In genomic region chr2:121329492-121329891, GRCm38 (mm10) we compare ENCODE assay signal across 28 mouse cellular contexts. TPM values are rescaled to one million over a fixed set of nuclear protein-coding genes. Genes with fewer than 3 reads are reported as not detected.
DNase-seq lines count a peak whose midpoint lies in the region; TF ChIP-seq lines count a peak whose summit lies in the region.
"Had no signal": no experiment of that assay in that cellular context is flagged by ENCODE, and none has a peak within 500 bp of the region (broad histone marks: within the 10 kb centered on the region; RNA-seq: fewer than 3 reads in every experiment).

No protein-coding gene starts in this region.

- H3K4me3 ChIP-seq in cerebellum, adult 2 months (replicated peaks; ENCODE audit: insufficient read depth, low read depth, low read length) = no peak overlapping the region
- H3K4me3 ChIP-seq in heart, embryonic 10.5 days = no peak overlapping the region
- H3K4me3 ChIP-seq: heart, embryonic 12.5 days; hindbrain, embryonic 13.5 days; limb, embryonic 12.5 days; liver, embryonic 15.5 days; myocyte; neural tube, embryonic 12.5 days had no signal

- TF ChIP-seq POLR2A in cerebellum, adult 2 months (IDR thresholded peaks at IDR 0.05; ENCODE audit: borderline replicate concordance, insufficient read depth, low read length) = peak; percentile 25; the same call in 1 of the 2 replicates

- H3K36me3 ChIP-seq in heart, embryonic 10.5 days = peaks cover 7% of the 10 kb centered on the region; the same call in 1 of the 2 replicates
- H3K36me3 ChIP-seq: limb, embryonic 12.5 days; liver, embryonic 15.5 days had no signal

- peaks cover 6% of the 10 kb centered on the region; the same call in 1 of the 2 replicates for H3K4me1 ChIP-seq in cerebellum, adult 2 months (ENCODE audit: control insufficient read depth, insufficient read depth, low read length)
- H3K4me1 ChIP-seq in heart, embryonic 10.5 days = no peaks in the 10 kb centered on the region
- H3K4me1 ChIP-seq: heart, embryonic 12.5 days; hindbrain, embryonic 13.5 days; liver, embryonic 15.5 days; neural tube, embryonic 12.5 days had no signal

- no peaks in the 10 kb centered on the region for H3K27me3 ChIP-seq in cerebellum, adult 2 months (ENCODE audit: control insufficient read depth, insufficient read depth, low read length)
- no peaks in the 10 kb centered on the region for H3K27me3 ChIP-seq in heart, embryonic 10.5 days (ENCODE audit: insufficient read depth, poor library complexity, severe bottlenecking)
- H3K27me3 ChIP-seq: heart, embryonic 12.5 days; hindbrain, embryonic 13.5 days; limb, embryonic 12.5 days; liver, embryonic 15.5 days; neural tube, embryonic 12.5 days had no signal

- no peak; the same call in 1 of the 2 replicates for TF ChIP-seq CTCF in cerebellum, adult 2 months (IDR thresholded peaks at IDR 0.05; ENCODE audit: borderline replicate concordance, insufficient read depth, low read depth, low read length)

- H3K9me3 ChIP-seq in heart, embryonic 10.5 days = no peaks in the 10 kb centered on the region
- H3K9me3 ChIP-seq: heart, embryonic 12.5 days; hindbrain, embryonic 13.5 days; limb, embryonic 12.5 days; liver, embryonic 15.5 days; neural tube, embryonic 12.5 days had no signal

- peak overlapping the region; percentile 74 for H3K27ac ChIP-seq in cerebellum, adult 2 months (ENCODE audit: insufficient read depth, low read length)
- no peak overlapping the region for H3K27ac ChIP-seq in heart, embryonic 10.5 days
- H3K27ac ChIP-seq: hindbrain, embryonic 13.5 days; limb, embryonic 12.5 days; liver, embryonic 15.5 days; neural tube, embryonic 12.5 days had no signal

- 8% methylated on average over 2 of the region's 2 CpGs for WGBS in cerebellum, adult 2 months
- 80% methylated on average over 2 of the region's 2 CpGs for WGBS in heart, embryonic 10.5 days

- peak; percentile 4 for DNase-seq in lung, postnatal 36 days
- no peak for DNase-seq in lung, postnatal 4 days
- peak; percentile 67 to 90 for DNase-seq in cerebellum, adult 2 months
- DNase-seq in cerebellum, postnatal 14 days = peak; percentile 42 to 62
- DNase-seq in urinary bladder, postnatal 25 days (ENCODE audit: low spot score) = no peak
- no peak for DNase-seq in B cell, adult 2 months
- no peak for DNase-seq in heart, embryonic 10.5 days (ENCODE audit: low spot score)
- DNase-seq: adrenal gland, postnatal 14 days; gastrocnemius, postnatal 36 days; heart, adult 18-20 months; heart, postnatal 4 days; kidney, adult 8-10 months; kidney, postnatal 14 days; layer of hippocampus, adult 9-11 months; lung, embryonic 14.5 days; lung, postnatal 14 days had no signal

RNA-seq across cellular contexts. Expression of gene Ppip5k1, which starts 25.7 kb away (rescaled TPM):
- polyA plus RNA-seq in cerebellum, adult 2 months (2012; rRNA removed) = 160 and 183 TPM in 2 replicates
- polyA plus RNA-seq in heart, embryonic 10.5 days (2016; fragmentation: Nextera tagmentation; extraction: Ambion mirVana) = 11.7 and 12.2 TPM in 2 replicates

RNA-seq across cellular contexts. Expression of gene Ckmt1, which starts 28.0 kb away (rescaled TPM):
- 504 and 518 TPM in 2 replicates for polyA plus RNA-seq in cerebellum, adult 2 months (2012; rRNA removed)
- polyA plus RNA-seq in heart, embryonic 10.5 days (2016; fragmentation: Nextera tagmentation; extraction: Ambion mirVana) = 0.16 and 0.63 TPM in 2 replicates
- polyA plus RNA-seq: CD4-positive, CD25-positive, alpha-beta regulatory T cell, adult 4 months; myocyte had no signal

RNA-seq across cellular contexts. Expression of gene Map1a, which starts 40.1 kb away (rescaled TPM):
- 223 and 254 TPM in 2 replicates for polyA plus RNA-seq in cerebellum, adult 2 months (2012; rRNA removed)
- 5.2 and 5.5 TPM in 2 replicates for polyA plus RNA-seq in heart, embryonic 10.5 days (2016; fragmentation: Nextera tagmentation; extraction: Ambion mirVana)

RNA-seq across cellular contexts. Expression of gene Strc, which starts 57.5 kb away (rescaled TPM):
- polyA plus RNA-seq in cerebellum, adult 2 months (2012; rRNA removed) = 0.62 and 0.81 TPM in 2 replicates
- not detected in 2 replicates for polyA plus RNA-seq in heart, embryonic 10.5 days (2016; fragmentation: Nextera tagmentation; extraction: Ambion mirVana)
- polyA plus RNA-seq: embryonic facial prominence, embryonic 11.5 days; heart, embryonic 12.5 days; heart, postnatal 0 days; hindbrain, embryonic 13.5 days; limb, embryonic 12.5 days; liver, adult 2 months; liver, embryonic 15.5 days; midbrain, embryonic 11.5 days; myocyte; neural tube, embryonic 12.5 days; stomach, embryonic 14.5 days had no signal

RNA-seq across cellular contexts. Expression of gene Trp53bp1, which starts 58.3 kb away (rescaled TPM):
- polyA plus RNA-seq in cerebellum, adult 2 months (2012; rRNA removed) = 57.9 and 59.4 TPM in 2 replicates
- polyA plus RNA-seq in heart, embryonic 10.5 days (2016; fragmentation: Nextera tagmentation; extraction: Ambion mirVana) = 75.0 and 81.9 TPM in 2 replicates

Comparison
In these comparisons a context has a peak if more than half of its experiments do, and no peak if none do; other contexts are left out.
1. DNase-seq: peak in lung, postnatal 36 days (single experiment), cerebellum, adult 2 months (2 of 2) and cerebellum, postnatal 14 days (2 of 2); none in lung, postnatal 4 days (0 of 2), urinary bladder, postnatal 25 days (single experiment), B cell, adult 2 months (0 of 2) and heart, embryonic 10.5 days (single experiment).
2. RNA of gene Ppip5k1, which starts 25.7 kb away (polyA plus RNA-seq): 160 to 183 TPM in cerebellum, adult 2 months; 11.7 to 12.2 TPM in heart, embryonic 10.5 days; every median in the first group is over 10 times any median in the second.
3. RNA of gene Ckmt1, which starts 28.0 kb away (polyA plus RNA-seq): 504 to 518 TPM in cerebellum, adult 2 months; 0.16 to 0.63 TPM in heart, embryonic 10.5 days; every median in the first group is over 100 times any median in the second.
4. RNA of gene Map1a, which starts 40.1 kb away (polyA plus RNA-seq): 223 to 254 TPM in cerebellum, adult 2 months; 5.2 to 5.5 TPM in heart, embryonic 10.5 days; every median in the first group is over 10 times any median in the second.